Mouse (Mus musculus) brain, embryonic 14.5 days (tissue): ENCODE data around the gene Pate2.

ENCODE experiments used
- CTCF ChIP-seq: fragments of 200-500 bp; IDR thresholded peaks from 2 replicates; pipeline ENCODE4 v1.5.1; 2012; ENCODE audit warnings: inconsistent platforms, mild to moderate bottlenecking, moderate library complexity, borderline replicate concordance; ENCODE audit not compliant: insufficient read depth, insufficient read length; ENCODE audit errors: extremely low read depth
- POLR2A ChIP-seq: fragments of 200-500 bp; IDR thresholded peaks from 2 replicates; pipeline ENCODE4 v1.6.1; 2012; ENCODE audit warnings: mild to moderate bottlenecking, inconsistent platforms, borderline replicate concordance; ENCODE audit not compliant: poor library complexity, insufficient read depth, insufficient read length, severe bottlenecking; ENCODE audit errors: extremely low read depth

DNA sequence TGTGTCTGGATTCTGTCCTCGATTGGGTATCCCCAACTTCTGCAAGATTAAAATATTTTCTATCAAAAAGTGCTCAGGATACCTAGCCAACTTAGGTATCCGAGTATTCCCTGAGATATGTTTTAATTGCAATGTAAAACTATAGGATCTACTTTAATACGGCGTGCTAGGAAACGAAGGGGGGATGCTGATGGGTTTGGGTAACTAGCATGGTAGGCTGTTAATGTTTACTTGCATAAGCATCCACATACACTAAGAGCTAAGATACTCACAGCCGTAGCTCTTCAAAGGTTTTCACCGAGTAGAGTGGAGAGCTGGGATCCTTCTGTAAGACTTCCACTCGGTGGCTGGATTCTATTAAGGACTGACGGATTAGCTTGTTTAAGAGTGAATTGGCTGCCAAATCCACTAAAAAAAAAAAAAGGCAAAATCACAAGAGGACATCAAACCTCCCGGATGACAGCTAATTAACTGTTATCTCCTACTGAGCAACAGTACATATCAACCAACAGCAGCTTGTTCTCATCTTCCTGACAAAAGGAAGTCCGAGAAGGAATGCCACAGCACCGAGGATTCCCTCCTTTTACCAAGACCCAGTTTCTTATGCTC is 13.5 kb upstream of the Pate2 start:
- TF ChIP-seq CTCF (no peak), POLR2A (no peak)
